Mouse (Mus musculus) stomach, embryonic 15.5 days (tissue): ENCODE results near the gene Isoc2a. TPM values are rescaled to one million over a fixed set of nuclear protein-coding genes. Genes with fewer than 3 reads are reported as not detected.

Experiments
- ATAC-seq: fragments of 200-750 bp; cut with Nextera tagmentation; 2 replicates; pipeline ENCODE4 v1.8.0; 2017; ENCODE audit warnings: low read depth, moderate number of reproducible peaks, moderate TSS enrichment; ENCODE audit not compliant: insufficient read depth, low FRiP score
- H3K27ac ChIP-seq: fragments of 300-500 bp; sonication (generic); 2 replicates; pipeline ENCODE4 v1.5.1; 2015; ENCODE audit warnings: mild to moderate bottlenecking, inconsistent platforms
- H3K27me3 ChIP-seq: fragments of 300-500 bp; sonication (generic); replicated peaks from 2 replicates; pipeline ENCODE4 v1.6.1; 2015; ENCODE audit warnings: inconsistent platforms
- H3K36me3 ChIP-seq: fragments of 300-500 bp; sonication (generic); 2 replicates; pipeline ENCODE4 v1.6.1; 2015; ENCODE audit warnings: inconsistent platforms
- H3K4me1 ChIP-seq: fragments of 300-500 bp; sonication (generic); 2 replicates; pipeline ENCODE4 v1.6.1; 2015; ENCODE audit warnings: inconsistent platforms
- H3K4me2 ChIP-seq: fragments of 300-500 bp; sonication (generic); 2 replicates; pipeline ENCODE4 v1.6.1; 2015; ENCODE audit warnings: mild to moderate bottlenecking, inconsistent platforms
- H3K4me3 ChIP-seq: fragments of 300-500 bp; sonication (generic); replicated peaks from 2 replicates; pipeline ENCODE4 v1.5.1; 2015; ENCODE audit warnings: inconsistent platforms
- H3K9ac ChIP-seq: fragments of 300-500 bp; sonication (generic); 2 replicates; pipeline ENCODE4 v1.6.1; 2015; ENCODE audit warnings: inconsistent platforms
- H3K9me3 ChIP-seq: fragments of 300-500 bp; sonication (generic); 2 replicates; pipeline ENCODE4 v1.6.1; 2016; ENCODE audit warnings: inconsistent platforms
- WGBS: fragments of 180-500 bp; shearing (Covaris S2); methylation state at CpG from one replicate; pipeline ENCODE4 v1.1.7; 2015; 5-methylcytosine and 5-hydroxymethylcytosine counted together
- polyA plus RNA-seq: library from polyadenylated mRNA; unstranded; fragments of >200 nt; fragmentation: Nextera tagmentation; extraction: Ambion mirVana; gene quantifications from 2 replicates; pipeline ENCODE4 v1.2.1, GENCODE M21; 2015

Isoc2a gene
- polyA plus RNA-seq, 1 experiment from 2014 or later: 1.1 TPM

DNA sequence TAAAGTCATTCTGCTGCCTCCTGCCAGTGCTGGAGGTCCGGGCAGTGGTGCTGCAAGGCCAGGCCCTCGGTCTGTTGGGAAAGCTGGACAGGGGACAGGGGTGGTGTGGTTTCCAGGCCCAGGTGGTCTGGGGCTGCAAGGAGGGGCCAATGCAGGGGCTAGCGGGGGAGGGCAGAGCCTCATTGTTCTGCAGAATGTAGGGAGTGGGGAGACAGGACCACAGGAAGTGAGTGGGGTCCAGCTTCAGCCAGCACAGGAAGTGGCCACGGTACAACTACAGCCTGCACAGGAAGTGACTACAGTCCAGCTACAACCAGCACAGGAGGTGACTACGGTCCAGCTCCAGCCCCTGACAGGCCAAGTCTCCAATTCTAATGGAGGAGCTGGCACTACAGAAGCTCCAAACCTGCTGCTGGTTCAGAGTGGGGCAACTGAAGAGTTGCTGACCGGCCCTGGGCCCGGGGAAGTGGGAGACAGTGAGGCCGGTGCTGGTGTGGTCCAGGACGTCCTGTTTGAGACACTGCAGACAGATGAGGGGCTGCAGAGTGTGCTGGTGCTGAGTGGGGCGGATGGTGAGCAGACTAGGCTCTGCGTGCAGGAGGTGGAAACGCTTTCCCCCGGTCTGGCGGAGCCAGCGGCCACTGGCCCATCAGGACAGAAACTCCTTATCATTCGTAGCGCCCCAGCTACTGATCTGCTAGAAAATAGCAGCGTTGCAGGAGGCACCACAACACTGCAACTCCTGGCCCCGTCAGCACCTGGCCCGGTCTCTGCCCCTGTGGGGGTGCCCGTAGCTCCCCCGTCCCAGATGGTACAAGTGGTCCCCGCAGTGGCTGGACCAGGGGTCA is 44.2 kb downstream of the Isoc2a start:
- 58% methylated on average over 23 of the region's 23 CpGs for WGBS
- peaks cover 31% of the 10 kb centered on the region for H3K36me3 ChIP-seq
- peaks cover 50% of the 10 kb centered on the region for H3K4me1 ChIP-seq
- no peaks in the 10 kb centered on the region for H3K27me3 ChIP-seq
- no peak overlapping the region for H3K4me3 ChIP-seq
- no peaks in the 10 kb centered on the region for H3K9me3 ChIP-seq
- H3K27ac ChIP-seq: peak overlapping the region; percentile 59
- ATAC-seq: no peak
- no peak overlapping the region for H3K9ac ChIP-seq
- no peak overlapping the region for H3K4me2 ChIP-seq

DNA sequence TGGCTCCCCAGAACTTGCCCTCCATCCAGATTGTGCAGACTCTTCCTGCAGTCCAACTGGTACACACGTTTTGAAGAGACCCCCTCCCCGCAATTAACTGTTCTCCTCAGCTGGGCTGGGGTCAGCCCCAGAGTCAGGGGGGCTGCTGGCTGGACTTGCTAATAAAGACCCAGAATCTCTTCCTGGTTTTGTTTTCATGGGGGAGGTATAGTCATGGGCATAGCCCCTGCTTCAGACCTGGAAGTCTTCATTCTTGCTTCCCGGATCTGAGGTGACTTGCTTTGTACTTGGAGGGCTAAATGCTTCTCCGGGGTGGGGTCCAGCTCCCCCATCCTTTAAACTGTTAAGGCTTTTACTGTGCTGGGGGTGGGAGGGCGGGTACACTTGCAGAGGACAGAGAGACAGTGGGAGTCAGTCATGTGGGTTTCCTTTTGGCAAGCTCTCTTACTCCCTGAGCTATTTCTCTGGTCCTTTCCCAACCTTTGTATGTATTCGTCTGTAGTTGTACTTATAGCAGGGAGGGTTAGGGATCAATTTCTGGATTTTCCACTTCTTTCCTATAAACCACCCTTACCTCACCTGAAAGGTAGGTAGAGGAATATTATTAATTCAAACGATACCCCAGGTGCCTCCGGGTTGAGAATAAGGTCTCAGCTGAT is 45.0 kb downstream of the Isoc2a start, which contains the start of gene Nat14:
Gene Nat14, plus strand, starts transcription at position 205 of the 659 bp plus-strand sequence.
- Histone ChIP-seq H3K4me1 (peaks cover 50% of the 10 kb centered on the region), H3K27ac (peak within 1 kb of the TSS; percentile 93), H3K36me3 (peaks cover 31% of the 10 kb centered on the region), H3K27me3 (no peaks in the 10 kb centered on the region), H3K9ac (no peak within 1 kb of the TSS), H3K4me3 (peak within 1 kb of the TSS; percentile 26), H3K4me2 (peak within 1 kb of the TSS; percentile 57), H3K9me3 (no peaks in the 10 kb centered on the region)
- no peak for ATAC-seq
- WGBS: 29% methylated on average over 8 of the region's 8 CpGs

DNA sequence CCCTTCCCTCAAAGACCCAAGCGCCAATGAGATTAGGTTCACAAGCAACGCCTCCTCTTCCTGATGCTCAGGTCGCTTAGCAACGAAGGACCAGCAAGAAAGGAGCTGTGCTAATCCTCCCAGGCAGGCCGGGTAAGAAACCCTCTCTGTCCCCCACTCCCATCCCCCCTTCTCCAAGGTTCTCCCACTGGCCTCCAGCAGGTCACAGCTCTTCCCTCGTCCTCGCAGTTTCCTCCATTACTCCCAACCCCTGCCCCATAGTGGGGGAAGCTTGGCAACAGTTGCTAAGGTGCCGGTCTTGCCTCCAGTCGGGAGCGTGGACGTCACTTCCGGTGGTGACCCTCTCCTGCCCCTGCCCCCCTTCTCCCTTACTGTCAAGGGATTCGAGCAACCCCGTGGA is 45.6 kb downstream of the Isoc2a start:
- H3K27me3 ChIP-seq: no peaks in the 10 kb centered on the region
- peak overlapping the region; percentile 93; the same call in 1 of the 2 replicates for H3K27ac ChIP-seq
- 2% methylated on average over 14 of the region's 14 CpGs for WGBS
- peaks cover 31% of the 10 kb centered on the region for H3K36me3 ChIP-seq
- H3K9ac ChIP-seq: no peak overlapping the region
- no peak for ATAC-seq
- H3K4me2 ChIP-seq: peak overlapping the region; percentile 57
- H3K9me3 ChIP-seq: no peaks in the 10 kb centered on the region
- peak overlapping the region; percentile 26 for H3K4me3 ChIP-seq
- H3K4me1 ChIP-seq: peaks cover 52% of the 10 kb centered on the region

DNA sequence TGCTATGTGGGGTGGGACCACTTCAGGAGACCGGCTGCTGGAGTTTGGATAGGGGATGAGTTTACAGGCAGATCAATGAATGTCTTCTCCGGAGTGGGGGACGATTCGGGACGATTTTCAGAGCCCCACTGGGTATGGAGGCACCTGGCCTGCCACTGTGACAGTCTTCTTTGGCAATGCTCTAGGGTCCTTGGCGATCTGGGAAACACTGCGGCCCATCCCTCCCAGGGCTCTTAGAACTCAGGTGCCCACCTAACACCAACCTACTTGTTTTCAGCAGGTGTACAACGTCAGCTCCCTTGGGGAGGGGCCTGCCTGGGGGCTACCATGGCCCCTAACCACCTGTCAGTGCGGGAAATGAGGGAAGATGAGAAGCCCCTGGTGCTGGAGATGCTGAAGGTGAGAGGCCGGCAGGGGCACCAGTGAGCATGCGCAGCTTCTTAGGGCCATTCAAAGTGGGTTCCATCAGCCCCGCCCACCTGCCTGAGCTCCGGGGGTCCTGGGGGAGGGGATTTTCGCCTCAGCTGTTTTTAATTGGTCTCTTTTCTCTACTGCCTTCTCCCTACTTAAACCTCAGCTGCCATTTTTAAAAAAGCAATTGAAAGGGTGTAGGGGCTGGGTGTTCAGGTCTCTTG is 46.1 kb downstream of the Isoc2a start:
- Histone ChIP-seq H3K4me2 (peak overlapping the region; percentile 57), H3K9ac (no peak overlapping the region), H3K27me3 (no peaks in the 10 kb centered on the region), H3K4me1 (peaks cover 52% of the 10 kb centered on the region), H3K27ac (peak overlapping the region; percentile 93), H3K4me3 (peak overlapping the region; percentile 26), H3K36me3 (peaks cover 31% of the 10 kb centered on the region), H3K9me3 (no peaks in the 10 kb centered on the region)
- no peak for ATAC-seq
- WGBS: 2% methylated on average over 14 of the region's 14 CpGs

DNA sequence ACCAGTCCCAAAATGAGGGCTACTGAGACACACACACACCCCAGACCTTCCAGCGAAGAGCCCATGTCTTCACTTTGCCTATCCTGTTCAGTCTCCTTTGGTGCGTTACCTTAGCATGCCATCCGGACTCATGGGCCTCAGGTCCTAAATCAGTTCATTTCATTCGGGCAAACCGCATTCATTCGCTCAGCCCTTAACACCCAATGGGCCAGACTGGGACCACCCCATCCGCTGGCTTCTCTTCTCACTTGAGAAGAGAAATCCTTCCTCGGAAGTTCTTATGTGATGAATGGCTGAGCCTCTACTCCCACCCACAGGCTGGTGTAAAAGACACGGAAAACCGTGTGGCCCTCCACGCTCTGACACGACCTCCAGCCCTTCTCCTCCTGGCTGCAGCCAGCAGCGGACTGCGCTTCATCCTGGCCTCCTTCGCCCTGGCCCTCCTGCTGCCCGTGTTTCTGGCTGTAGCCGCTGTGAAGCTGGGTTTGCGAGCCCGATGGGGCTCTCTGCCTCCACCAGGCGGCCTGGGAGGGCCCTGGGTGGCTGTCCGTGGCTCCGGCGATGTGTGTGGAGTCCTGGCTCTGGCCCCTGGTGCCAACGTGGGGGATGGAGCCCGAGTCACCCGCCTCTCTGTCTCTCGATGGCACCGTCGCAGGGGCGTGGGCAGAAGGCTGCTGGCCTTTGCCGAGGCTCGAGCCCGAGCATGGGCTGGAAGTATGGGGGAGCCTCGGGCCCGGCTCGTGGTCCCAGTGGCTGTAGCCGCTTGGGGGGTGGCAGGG is 46.8 kb downstream of the Isoc2a start:
- Histone ChIP-seq H3K4me1 (peaks cover 52% of the 10 kb centered on the region), H3K27me3 (no peaks in the 10 kb centered on the region), H3K4me3 (peak overlapping the region; percentile 13), H3K27ac (peak overlapping the region; percentile 93), H3K36me3 (peaks cover 26% of the 10 kb centered on the region), H3K9me3 (no peaks in the 10 kb centered on the region), H3K9ac (no peak overlapping the region; the same call in 1 of the 2 replicates), H3K4me2 (peak overlapping the region; percentile 57)
- no peak for ATAC-seq
- WGBS: 8% methylated on average over 37 of the region's 37 CpGs

DNA sequence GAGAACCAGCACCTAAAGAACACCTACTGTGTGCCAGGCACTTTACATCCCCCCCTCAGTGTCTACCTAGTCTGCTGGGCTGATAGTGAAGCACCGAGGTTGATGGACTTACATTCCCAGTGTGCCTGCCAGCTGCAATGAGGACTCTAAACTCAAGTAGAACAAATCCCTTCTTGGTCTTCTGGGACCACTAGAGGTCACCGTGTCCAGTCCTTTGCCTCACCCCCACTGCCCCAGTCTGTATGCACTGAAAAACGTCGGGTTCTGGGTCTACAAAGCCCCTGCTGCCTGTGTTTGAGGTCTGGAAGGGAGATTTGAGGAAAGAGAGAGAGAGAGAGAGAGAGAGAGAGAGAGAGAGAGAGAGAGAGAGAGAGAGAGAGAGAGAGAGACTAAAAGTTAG is 47.5 kb downstream of the Isoc2a start:
- Histone ChIP-seq H3K4me3 (no peak overlapping the region), H3K4me1 (peaks cover 52% of the 10 kb centered on the region), H3K36me3 (peaks cover 19% of the 10 kb centered on the region), H3K9me3 (no peaks in the 10 kb centered on the region), H3K4me2 (peak overlapping the region; percentile 57), H3K27ac (peak overlapping the region; percentile 93), H3K27me3 (no peaks in the 10 kb centered on the region), H3K9ac (no peak overlapping the region; the same call in 1 of the 2 replicates)
- no peak for ATAC-seq
- 2% methylated on average over 4 of the region's 4 CpGs for WGBS

DNA sequence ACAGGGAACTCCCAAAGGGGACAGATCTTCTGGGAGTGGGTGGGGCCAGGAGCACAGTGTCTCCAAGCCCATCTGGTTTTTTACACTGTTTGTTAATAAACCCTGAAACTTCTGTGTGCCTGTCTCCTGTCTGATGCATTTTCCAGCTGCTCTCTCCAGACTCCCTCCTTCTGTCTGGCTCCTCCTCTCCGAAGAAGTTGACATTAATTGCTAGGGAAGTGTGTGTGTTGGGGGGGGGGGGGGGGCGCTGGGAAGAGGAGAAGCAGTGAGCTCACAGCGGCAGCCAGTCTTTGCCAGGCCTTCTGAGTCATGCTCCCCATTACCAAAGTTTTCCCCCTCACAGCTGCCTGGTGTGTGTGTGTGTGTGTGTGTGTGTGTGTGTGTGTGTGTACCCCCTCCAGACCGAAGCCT is 47.9 kb downstream of the Isoc2a start:
- Histone ChIP-seq H3K4me2 (peak overlapping the region; percentile 57), H3K9me3 (no peaks in the 10 kb centered on the region), H3K36me3 (peaks cover 14% of the 10 kb centered on the region), H3K4me3 (no peak overlapping the region), H3K9ac (no peak overlapping the region), H3K4me1 (peaks cover 52% of the 10 kb centered on the region), H3K27ac (peak overlapping the region; percentile 93), H3K27me3 (no peaks in the 10 kb centered on the region)
- WGBS: 2% methylated on average over 4 of the region's 4 CpGs
- peak; percentile 24 for ATAC-seq

DNA sequence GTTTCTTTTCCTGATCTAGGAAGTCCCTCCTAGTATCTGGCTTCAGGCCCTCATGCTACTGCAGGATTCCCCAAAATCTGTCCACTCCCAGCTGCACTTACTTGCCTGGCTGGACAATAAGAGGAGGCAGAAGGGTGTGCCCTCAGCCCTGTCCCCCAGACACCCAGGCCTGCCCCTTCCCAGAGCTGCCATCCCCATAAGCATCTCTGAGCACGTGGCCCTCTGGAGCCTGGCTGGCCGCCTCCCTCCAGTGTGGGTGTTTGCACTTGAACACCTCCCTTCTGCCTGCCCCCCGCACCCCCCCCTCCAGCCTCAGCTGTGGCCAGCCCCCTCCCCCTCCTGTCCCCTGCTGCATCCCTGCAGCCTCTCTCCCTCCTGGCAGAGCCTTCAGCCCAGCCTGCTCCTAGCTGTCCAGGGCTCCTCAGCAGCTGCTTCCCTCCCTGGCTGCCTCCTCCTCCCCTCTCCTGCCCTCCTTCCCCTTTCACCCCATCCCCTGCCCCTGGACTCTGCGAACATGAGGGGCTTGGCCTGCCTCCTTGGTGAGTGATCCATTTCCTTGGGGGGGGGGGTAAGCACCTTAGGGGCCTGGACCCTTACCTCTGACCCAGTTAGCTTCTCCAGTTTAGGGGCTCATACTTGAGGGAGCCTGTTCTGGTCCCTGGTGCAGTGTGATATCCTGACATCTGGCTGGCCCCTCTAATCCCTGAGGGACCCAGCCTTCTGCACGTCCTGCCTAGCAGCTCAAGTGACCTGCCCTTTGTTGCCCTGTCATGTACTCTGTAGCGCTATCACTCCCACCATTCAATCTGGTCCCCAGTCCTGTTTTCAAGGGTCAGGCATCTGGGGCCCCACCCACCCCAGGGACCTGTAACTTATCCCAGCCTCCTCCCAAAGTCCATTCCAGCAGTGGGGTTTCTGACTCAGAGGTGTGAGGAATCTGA is 48.8 kb downstream of the Isoc2a start, which contains the start of gene Ssc5d:
Gene Ssc5d, plus strand, starts transcription at position 345 of the 941 bp plus-strand sequence.
- no peak within 1 kb of the TSS for H3K4me3 ChIP-seq
- peak; percentile 56 for ATAC-seq
- peaks cover 52% of the 10 kb centered on the region for H3K4me1 ChIP-seq
- no peaks in the 10 kb centered on the region for H3K9me3 ChIP-seq
- no peaks in the 10 kb centered on the region for H3K27me3 ChIP-seq
- H3K9ac ChIP-seq: no peak within 1 kb of the TSS
- H3K36me3 ChIP-seq: peaks cover 6% of the 10 kb centered on the region; the same call in 1 of the 2 replicates
- H3K27ac ChIP-seq: peak within 1 kb of the TSS; percentile 93
- peak within 1 kb of the TSS; percentile 57 for H3K4me2 ChIP-seq
- WGBS: 6% methylated on average over 6 of the region's 6 CpGs

DNA sequence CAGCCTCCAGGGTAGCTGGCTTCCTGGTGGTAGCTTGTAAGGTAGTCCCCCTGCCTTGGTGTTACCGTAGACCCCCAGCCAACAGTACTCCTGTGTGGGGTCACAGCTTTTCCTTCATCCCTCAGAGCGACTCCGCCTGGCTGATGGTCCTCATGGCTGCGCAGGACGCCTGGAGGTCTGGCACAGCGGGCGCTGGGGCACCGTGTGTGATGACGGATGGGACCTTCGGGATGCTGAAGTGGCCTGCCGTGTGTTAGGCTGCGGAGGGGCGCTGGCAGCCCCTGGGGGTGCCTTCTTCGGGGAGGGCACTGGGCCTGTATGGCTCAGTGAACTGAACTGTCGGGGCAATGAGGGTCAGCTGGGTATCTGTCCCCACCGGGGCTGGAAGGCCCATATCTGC is 49.9 kb downstream of the Isoc2a start:
- H3K36me3 ChIP-seq: no peaks in the 10 kb centered on the region

DNA sequence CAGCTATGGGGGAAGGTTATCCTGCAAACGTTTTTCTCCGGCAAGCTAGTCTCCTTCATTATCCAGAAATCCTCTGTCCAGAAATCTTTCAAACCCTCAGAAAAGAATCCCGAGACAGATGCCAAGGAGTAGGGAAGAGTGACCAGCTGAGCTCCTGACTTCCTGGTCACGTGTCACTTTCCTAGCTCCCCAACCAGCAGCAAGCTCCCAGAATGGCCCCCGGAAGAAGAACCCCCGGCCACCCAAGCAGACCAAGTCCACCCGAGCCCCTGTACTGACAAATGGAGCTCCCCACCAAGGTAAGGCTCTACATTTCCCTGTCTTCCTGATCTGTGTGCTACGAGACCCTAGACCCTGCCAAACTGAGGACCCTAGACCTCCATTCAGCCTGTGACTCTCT is 50.8 kb downstream of the Isoc2a start:
- H3K4me2 ChIP-seq: peak overlapping the region; percentile 28
- H3K4me3 ChIP-seq: no peak overlapping the region

More for the DNA sequence above, 49.9 kb downstream of the Isoc2a start:
- no peak overlapping the region for H3K4me2 ChIP-seq
- no peaks in the 10 kb centered on the region for H3K9me3 ChIP-seq
- H3K27ac ChIP-seq: no peak overlapping the region
- H3K4me3 ChIP-seq: no peak overlapping the region
- H3K9ac ChIP-seq: no peak overlapping the region
- 71% methylated on average over 16 of the region's 16 CpGs for WGBS
- H3K4me1 ChIP-seq: peaks cover 47% of the 10 kb centered on the region
- no peak for ATAC-seq
- H3K27me3 ChIP-seq: no peaks in the 10 kb centered on the region

More for the DNA sequence above, 50.8 kb downstream of the Isoc2a start:
- H3K9ac ChIP-seq: no peak overlapping the region
- WGBS: 43% methylated on average over 8 of the region's 8 CpGs
- peaks cover 41% of the 10 kb centered on the region for H3K4me1 ChIP-seq
- H3K36me3 ChIP-seq: no peaks in the 10 kb centered on the region
- no peaks in the 10 kb centered on the region for H3K27me3 ChIP-seq
- no peak for ATAC-seq
- H3K27ac ChIP-seq: no peak overlapping the region
- no peaks in the 10 kb centered on the region for H3K9me3 ChIP-seq
